Mouse (Mus musculus): ENCODE measurements around the gene Spg7.
"Not testable (repeated sequence)": the region's sequence is repeated elsewhere in the genome, so short reads cannot be mapped to it uniquely, and the experiment has no call there.

Spg7 gene

DNA sequence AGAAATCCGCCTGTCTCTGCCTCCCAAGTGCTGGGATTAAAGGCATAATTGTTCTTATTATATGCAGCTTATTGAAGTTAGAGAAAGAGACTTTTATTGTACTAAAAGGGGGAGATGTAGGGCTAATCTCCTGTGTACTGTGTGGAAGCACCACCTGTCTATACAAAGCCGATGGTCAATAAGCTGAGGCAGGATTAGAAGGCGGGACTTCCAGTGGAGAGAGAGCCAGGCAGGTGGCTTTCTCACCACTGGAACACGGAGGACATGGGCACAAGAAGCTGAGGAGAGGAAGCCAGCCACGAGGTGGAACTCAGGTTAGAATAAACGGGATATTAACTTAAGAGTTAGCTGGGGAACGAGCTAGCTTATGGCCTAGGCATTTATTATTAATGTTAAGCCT is at the start of gene Spg7:
Spg7 (plus strand) TSS at position 222 of the 400 bp plus-strand sequence.
- no peak for DNase-seq (ENCODE audit: extremely low read depth, insufficient read length, low spot score)

DNA sequence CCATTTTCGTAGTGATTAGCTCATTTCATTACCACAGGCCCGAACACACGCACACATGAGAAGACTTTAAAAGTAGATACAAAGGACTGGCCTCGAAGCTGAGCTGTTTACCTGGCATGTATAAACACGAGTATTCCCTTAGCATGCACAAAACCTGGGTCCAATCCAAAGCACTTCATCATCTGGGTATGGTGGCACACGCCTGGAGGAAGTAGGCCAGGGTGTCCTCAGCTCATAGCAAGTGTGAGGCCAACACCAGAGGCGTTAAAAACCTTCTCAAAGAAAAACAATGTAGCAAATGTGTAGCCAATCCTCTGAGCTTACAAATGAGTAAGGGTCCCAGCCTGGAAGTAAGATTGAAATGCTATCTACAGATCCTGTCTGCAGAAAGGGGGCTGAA is 48.3 kb upstream of the Spg7 start:
- no peak for DNase-seq (ENCODE audit: extremely low read depth, insufficient read length, low spot score)

DNA sequence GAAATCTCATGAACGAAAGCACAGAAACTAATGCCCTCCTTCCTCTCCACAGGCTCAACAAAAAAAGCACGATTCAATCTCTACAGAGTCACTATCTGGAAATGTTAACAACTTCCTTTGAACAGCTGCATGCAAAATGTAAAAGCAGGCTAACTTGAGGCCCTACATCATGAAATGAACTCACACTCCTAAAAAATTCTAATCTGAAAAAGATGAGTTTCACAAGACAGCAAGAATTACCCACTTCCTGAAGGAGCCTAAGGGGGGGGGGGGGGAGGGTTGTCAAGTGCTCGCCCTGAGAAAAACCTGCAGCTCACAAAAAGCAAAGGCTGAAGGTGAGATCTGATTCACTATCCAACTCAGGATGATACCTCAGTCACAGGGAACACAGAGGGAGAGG is 47.7 kb upstream of the Spg7 start:
- no peak for DNase-seq (ENCODE audit: extremely low read depth, insufficient read length, low spot score)

DNA sequence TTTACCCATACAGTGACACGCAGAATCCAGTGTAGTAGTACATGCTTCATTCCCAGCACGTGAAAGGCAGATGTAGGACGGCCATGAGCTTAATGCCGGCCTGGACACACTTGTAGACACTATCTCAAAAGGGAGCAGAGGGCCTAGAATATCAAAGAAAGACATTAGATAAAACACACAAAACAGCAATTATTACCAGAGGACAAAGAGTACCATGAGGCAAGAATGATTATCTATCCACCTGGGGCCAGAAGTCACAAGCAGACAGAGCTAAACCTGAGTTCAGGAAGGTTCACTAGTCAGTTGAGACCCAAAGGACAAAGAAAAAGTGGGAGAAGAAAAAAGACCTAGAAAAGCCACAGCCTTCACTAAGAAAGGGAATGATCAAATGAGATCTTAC is 45.6 kb upstream of the Spg7 start:
- DNase-seq (ENCODE audit: extremely low read depth, insufficient read length, low spot score): no peak

DNA sequence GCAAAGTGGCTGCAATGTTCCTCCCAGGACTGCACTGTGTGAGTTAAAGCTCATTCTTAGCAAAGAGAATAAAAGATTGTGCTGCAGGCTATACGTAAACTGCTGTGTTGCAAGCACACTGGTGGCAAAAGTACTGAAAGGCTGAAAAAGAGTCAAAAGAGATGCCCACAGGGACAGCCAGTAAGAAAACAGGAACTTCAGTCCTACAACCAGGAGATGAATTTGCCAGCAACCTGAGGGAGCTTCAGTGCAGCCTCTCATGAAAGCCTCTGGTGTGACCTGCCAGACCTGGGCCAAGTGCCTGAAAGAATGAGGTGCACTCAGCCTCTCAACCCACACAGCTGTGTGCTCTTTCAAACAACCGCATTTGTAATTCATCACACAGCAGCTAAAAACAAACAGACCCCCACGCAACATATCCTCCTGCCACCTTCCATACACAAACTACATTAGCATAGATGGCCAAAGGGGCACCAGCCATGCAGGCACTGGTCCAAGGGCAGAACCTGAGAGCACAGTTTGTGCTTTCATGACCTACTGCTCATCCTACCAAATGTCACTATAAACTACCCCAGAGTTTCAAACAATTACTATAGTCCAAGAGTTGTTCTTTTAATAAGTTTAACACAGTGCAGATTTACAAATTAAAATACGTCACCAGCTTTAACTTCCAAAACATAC is 44.1 kb upstream of the Spg7 start:
- no peak for DNase-seq (ENCODE audit: extremely low read depth, insufficient read length, low spot score)

DNA sequence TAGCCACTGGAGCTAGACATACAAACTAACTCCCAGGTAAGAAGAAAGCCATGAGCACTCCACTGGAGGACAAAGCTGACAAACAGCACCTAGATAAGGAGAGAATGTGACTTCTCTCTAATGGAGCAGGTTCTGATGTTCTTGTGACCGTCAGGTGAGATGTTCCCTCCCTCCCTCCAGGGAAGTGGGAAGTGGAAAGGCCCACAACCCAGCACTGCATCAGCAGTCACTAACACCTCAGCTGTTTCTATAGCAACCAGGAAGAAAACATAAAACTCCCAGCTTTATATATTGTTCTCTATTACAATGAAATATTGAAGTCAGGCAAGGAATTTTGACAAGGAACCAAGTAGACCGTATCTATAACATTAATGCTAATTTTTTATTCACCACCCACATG is 42.7 kb upstream of the Spg7 start:
- DNase-seq (ENCODE audit: extremely low read depth, insufficient read length, low spot score): no peak

DNA sequence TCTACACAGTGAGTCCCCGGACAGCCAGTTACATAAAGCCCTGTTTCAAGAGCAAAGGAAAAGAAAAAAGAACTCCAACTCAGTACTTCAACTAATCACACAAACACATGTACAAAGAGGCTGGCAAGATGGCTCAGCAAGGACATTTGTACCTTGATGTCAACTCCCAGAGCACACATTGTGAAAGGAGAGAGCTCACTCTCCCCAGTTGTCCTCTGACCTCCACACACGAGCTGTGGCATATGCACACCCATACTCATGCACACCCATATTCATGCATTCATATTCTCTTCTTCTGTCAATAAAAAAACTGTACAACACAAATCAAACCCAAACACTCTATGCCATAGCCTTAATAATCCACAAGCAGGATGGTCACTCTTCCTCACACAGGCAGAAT is 41.9 kb upstream of the Spg7 start:
- no peak for DNase-seq (ENCODE audit: extremely low read depth, insufficient read length, low spot score)

DNA sequence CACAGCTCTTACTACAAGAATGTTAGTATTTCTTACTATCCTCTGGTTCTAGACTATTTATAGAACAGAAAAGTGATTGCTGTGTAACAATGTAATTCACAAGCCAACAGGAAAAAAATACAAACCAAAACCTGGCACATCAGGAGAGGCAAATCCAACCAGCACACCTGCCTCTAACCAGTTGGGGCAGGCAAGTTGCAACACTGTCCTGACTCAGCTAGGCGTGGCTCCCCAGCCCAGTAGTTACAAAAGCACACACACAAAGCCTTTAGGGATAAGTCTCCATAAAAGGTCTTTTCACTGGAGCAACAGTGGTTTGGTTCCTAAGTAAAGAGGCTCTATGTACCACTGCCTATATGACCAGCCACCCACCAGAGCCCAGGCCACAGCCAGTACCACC is 41.5 kb upstream of the Spg7 start:
- DNase-seq (ENCODE audit: extremely low read depth, insufficient read length, low spot score): peak; percentile 52

DNA sequence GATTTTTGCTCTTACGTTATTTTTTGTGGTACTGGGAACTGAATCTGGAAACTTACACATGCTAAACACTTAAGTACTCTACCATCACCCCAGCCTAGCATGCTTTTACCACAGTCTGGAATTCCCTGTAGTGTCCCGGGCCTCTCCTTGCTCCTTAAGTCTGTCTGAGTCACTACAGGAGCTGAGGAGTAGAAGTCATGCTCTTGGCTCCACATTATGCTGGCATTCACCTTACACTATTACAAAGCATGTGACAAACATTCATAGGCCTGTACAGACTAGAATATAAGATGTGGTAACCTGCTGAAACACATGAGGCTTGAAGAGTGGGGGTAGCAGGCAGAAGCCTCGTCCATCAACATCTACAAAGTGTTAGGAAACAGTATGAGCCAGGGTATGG is 40.0 kb upstream of the Spg7 start:
- peak; percentile 60 for DNase-seq (ENCODE audit: extremely low read depth, insufficient read length, low spot score)

DNA sequence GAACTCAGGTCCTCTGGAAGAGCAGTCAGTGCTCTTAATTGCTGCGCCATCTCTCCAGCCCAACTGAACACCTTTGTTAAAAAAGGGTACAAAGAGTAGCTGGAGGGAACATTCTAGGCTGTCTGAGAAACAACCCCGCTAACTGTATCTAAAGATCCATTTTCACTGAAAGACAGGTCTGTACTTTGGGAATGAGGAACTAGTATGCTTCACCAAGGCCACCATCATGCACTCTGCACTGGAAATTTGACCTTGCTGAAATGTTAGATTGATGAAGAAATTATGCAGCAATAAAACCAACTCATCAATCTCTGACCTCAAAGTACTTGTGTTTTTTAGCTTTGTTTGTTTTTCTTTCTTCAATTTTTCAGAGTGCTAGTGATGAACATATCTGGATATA is 38.5 kb upstream of the Spg7 start:
- no peak for DNase-seq (ENCODE audit: extremely low read depth, insufficient read length, low spot score)

DNA sequence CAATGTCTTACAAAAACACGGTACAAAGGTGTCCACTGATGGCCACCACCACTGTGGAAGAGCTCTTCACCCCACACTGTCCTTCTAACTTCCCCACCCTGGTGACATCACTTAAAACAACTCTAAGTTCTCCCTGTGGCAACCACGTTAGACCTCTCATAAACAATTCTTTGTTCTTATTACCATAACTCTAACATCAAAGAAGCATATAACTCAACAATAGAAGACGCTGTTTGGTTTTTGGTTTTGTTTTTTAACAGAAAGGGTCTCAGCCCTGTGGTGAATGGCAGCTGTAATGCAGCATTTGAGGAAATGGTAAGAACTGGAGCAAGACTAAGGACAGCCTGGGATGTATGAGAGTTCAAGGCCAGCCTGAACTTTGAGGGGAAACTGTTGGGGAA is 36.8 kb upstream of the Spg7 start:
- no peak for DNase-seq (ENCODE audit: extremely low read depth, insufficient read length, low spot score)

DNA sequence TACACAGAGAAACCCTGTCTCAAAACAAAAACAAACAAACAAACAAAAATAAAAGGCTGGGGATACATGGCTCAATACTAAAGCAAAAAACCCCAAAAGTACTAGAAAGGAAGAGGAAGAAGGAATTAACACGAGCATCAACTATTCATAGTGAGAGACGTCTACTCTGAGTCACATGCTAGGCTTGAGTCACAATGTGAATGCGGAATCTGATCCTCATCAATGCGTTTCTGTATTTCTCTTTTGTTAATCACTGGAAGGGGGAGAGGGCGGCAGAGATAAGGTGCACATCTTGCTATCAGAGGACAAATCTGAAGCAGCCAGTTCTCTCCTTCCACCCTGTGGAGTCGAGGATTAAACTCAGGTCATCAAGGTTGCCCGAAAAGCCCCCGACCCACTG is 35.0 kb upstream of the Spg7 start:
- DNase-seq (ENCODE audit: extremely low read depth, insufficient read length, low spot score): no peak

DNA sequence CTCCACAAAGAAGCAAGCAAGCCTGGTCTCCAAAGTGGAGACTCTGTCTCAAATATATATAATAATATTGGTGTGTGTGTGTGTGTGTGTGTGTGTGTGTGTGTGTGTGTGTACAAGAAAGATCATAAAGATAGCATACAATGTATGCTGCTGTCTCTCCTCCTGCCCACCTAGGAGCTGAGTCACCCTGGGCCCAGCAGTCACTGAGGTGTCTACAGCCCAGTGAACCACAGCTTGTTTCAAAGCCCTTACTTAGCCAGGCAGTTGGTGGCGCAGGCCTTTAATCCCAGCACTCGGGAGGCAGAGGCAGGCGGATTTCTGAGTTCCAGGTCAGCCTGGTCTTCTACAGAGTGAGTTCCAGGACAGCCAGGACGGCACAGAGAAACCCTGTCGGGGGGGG is 32.7 kb upstream of the Spg7 start:
- DNase-seq (ENCODE audit: extremely low read depth, insufficient read length, low spot score): not testable (repeated sequence)

DNA sequence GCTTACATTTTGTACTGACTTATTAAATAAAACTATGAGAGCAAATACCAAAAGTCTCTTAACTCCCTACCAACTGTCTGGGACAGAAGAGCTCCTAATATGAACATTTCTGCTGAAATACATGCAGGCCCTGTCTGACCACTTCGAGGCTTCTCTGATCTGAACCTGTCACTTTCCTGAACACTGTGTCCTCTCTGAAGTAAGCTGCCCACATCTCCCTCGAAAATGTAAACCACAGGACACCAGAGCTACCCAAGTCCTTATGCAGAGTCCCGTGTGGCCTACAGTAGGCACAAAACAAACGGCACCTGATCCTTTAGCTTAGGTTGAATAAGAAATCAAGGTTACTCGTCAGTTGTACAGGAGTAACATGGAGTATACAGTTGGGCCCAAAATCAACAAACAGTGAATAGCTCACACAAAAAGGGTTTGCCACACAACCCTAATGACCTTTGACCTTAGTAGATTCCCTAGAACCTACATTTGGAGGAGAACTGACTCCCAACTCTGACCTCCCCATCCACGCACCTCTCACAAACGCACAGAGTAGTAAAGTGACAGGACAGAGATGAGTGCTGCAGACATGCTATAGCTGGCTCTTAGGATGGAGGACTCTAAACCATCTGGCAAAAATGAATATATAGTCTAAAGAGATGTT is 31.3 kb upstream of the Spg7 start:
- no peak for DNase-seq (ENCODE audit: extremely low read depth, insufficient read length, low spot score)

DNA sequence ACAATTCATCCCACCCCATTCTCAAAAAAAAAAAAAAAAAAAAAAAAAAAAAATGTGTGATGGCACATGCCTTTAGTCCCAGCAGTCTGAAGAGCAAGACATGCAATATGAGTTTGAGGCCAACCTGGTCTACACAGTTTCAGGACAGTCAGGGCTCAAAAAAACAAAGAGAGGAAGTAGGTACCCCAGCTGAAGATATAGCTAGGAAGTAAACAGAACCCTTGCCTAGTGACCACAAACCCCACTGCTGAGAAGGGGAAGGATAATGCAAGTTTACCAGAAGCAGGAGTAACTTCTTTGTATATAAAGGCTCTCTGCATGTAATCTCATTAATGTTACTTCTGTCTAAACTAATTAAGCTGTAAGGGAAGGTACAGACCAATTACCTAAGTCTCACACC is 30.0 kb upstream of the Spg7 start:
- DNase-seq (ENCODE audit: extremely low read depth, insufficient read length, low spot score): no peak

DNA sequence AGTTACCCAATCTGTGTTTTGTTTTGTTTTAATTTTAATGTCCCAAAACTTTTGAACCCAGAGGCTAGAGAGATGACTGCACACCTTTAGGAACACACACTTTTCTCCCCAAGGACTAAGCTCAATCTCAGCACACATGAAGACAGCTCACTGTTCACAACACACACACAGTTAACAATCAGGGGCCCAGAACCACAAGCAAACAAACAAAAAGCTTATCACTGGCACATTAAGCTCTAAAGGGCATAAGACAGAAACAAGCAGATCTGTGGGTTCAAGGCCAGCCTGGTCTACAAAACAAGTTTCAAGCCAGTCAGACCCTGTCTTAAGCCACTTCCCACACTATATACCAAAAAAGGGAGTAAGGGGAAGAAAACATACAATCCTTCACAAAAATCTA is 29.3 kb upstream of the Spg7 start:
- no peak for DNase-seq (ENCODE audit: extremely low read depth, insufficient read length, low spot score)

DNA sequence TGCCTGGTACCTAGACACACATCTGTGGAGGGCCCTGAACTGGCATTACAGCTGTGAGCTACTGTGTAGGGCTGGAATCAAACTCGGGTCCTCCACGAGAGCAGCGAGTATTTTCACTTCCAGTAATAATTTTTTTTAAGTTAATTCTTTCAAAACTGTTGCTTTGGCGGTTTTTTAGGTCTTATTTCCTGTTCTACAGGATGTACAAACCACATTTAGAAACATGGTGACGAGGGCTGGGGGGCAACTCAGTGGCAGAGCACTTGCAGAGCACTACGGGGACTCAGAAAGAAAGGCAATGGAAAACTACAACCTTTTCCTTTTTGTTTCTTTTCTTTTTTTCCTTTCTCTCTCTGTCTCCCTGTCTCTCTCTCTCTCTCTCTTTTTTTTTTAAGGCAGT is 28.6 kb upstream of the Spg7 start:
- DNase-seq (ENCODE audit: extremely low read depth, insufficient read length, low spot score): no peak

DNA sequence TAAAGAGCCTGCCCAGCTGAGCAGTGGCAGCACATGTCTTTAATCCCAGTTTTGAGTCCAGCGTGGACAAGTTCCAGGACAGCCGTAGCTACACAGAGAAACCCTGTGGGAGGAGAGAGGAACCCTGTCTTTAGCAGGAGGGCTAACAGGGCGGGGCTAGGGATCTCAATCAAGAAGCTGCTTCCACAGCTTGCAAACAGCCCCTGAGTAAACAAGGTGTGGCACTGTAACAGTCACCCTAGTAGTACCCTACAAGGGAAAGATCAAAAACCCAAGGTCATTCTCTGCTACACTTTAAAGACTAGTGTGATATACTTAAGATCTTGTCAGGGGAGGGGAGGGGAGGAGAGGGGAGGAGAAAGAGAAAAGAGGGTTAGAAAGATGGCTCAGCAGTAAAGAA is 25.8 kb upstream of the Spg7 start:
- no peak for DNase-seq (ENCODE audit: extremely low read depth, insufficient read length, low spot score)

DNA sequence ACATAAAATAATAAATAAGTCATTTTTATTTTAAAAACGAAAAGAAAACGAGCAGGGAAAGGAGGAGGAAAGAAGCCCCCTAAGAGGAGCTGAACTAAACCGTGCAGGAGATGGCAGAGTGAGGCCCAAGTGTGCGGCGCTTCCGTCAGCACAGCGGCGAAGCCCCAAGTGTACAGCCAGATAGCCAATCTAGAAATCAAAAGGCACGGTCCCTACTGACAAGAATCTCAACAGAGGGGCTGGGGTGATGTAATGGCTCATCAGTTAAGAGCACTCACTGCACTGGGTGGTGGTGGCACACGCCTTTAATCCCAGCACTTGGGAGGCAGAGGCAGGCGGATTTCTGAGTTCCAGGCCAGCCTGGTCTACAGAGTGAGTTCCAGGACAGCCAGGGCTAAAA is 25.3 kb upstream of the Spg7 start:
- DNase-seq (ENCODE audit: extremely low read depth, insufficient read length, low spot score): no peak

DNA sequence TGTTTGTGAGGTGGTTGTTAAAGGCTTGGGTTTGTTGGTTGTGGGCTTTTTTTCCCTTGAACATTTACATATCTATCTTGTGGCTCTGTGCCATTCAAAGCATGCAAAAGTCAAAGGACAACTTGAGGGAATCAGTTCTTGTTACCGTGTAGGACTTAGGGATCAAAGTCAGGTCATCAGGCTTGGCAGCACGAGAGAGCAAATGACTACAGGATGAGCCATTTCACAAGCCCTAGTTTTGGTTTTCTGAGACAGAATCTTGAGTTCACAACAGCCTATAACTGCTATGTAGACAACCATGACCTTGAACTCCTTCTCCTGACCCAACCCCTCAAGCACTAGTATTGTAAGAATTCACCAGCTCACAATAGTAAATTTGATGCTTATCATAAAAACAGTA is 24.4 kb upstream of the Spg7 start:
- DNase-seq (ENCODE audit: extremely low read depth, insufficient read length, low spot score): no peak

DNA sequence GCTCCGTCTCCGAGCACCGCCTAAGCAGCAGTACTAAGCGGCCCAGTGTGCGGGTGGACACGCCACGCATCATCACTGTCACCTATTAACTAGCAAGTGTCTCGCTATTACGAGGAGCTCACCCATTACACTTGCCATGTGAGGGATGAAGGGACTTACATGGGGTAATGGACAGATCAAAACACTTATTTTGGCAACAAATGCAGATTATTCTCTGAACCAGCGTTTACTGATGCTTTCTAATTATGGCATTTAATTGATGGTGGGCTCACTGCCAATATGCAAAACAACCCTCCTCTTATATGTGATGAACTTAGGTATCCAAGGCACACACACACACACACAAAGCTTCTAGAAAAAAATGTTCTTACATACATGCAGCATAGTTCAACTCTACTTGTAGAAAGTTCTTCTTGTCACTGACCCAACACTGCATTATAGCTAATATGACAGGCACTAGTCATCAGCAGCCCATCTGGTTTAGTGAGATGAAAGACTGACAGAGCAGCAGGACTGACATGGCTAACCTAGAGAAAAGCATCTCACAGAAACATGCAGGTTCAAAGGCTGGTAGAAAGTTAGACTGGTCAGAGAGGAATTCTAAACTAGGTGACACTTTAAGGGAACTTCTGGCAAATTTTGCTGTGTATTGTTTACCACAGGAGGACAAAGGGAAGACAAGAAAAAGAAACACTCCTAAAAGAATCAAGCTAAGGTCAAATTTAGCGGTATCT is 23.2 kb upstream of the Spg7 start:
- DNase-seq (ENCODE audit: extremely low read depth, insufficient read length, low spot score): no peak

DNA sequence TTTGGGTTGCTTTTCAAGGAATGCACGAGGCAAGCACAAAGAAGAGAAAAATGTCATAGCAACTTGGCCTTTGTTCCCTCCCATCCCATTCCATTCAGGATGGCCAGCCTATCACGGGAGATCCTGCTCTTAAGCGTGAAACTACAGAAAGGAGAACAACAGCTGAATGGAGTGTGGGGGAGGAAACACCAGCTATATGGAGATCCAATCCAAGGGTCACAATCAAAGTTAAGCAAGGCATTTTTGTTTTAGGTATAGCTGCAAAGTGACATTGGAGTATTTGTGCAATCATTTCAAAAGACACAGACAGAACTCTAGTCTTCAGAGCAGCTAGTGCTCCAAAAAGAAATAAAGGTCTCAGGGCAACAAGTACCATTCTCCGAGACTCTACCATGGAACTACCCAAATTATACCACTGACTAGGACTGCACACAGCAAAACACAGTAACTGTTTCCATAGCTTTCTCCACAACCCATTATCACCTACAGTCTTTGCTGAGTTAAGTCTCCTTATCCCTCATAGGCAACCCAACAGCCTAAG is 22.6 kb upstream of the Spg7 start:
- no peak for DNase-seq (ENCODE audit: extremely low read depth, insufficient read length, low spot score)

All from 3134 (cell line).